In genomic region chr5:37221563-37221962, GRCm38 (mm10) we compare ENCODE assay signal across 21 mouse cellular contexts. TPM values are rescaled to one million over a fixed set of nuclear protein-coding genes. Genes with fewer than 3 reads are reported as not detected.
DNase-seq lines count a peak whose midpoint lies in the region; ATAC-seq lines count a peak whose summit lies in the region.
"Had no signal": no experiment of that assay in that cellular context is flagged by ENCODE, and none has a peak within 500 bp of the region (broad histone marks: within the 10 kb centered on the region; RNA-seq: fewer than 3 reads in every experiment).

No protein-coding gene starts in this region.

- H3K9ac ChIP-seq in forebrain, embryonic 12.5 days, result no peak overlapping the region
- H3K9ac ChIP-seq in forebrain, embryonic 15.5 days (replicated peaks), result no peak overlapping the region
- no peak overlapping the region for H3K9ac ChIP-seq in neural tube, embryonic 11.5 days (ENCODE audit: low read length)
- H3K9ac ChIP-seq in midbrain, embryonic 15.5 days, result no peak overlapping the region
- H3K9ac ChIP-seq: liver, embryonic 14.5 days; lung, embryonic 15.5 days; stomach, embryonic 15.5 days had no signal

- H3K27me3 ChIP-seq in forebrain, embryonic 12.5 days, result 0 out of 2 replicates have a peak, but pooled peaks cover 5% of the 10 kb centered on the region
- H3K27me3 ChIP-seq in forebrain, embryonic 15.5 days, result no peaks in the 10 kb centered on the region
- no peaks in the 10 kb centered on the region for H3K27me3 ChIP-seq in neural tube, embryonic 11.5 days (ENCODE audit: control insufficient read depth, insufficient read depth, low read length)
- no peaks in the 10 kb centered on the region for H3K27me3 ChIP-seq in midbrain, embryonic 15.5 days (replicated peaks)
- H3K27me3 ChIP-seq: lung, embryonic 15.5 days; stomach, embryonic 15.5 days had no signal

- H3K9me3 ChIP-seq in forebrain, embryonic 12.5 days, result no peaks in the 10 kb centered on the region
- H3K9me3 ChIP-seq in forebrain, embryonic 15.5 days, result no peaks in the 10 kb centered on the region
- H3K9me3 ChIP-seq in neural tube, embryonic 11.5 days (ENCODE audit: control insufficient read depth, low read length), result no peaks in the 10 kb centered on the region
- H3K9me3 ChIP-seq in midbrain, embryonic 15.5 days, result no peaks in the 10 kb centered on the region
- H3K9me3 ChIP-seq: heart, embryonic 10.5 days; lung, embryonic 15.5 days; stomach, embryonic 15.5 days had no signal

- peaks cover 10% of the 10 kb centered on the region; the same call in 1 of the 2 replicates for H3K4me1 ChIP-seq in forebrain, embryonic 12.5 days
- H3K4me1 ChIP-seq in forebrain, embryonic 15.5 days, result no peaks in the 10 kb centered on the region
- H3K4me1 ChIP-seq in neural tube, embryonic 11.5 days (ENCODE audit: control insufficient read depth, insufficient read depth, low read length), result peaks cover 14% of the 10 kb centered on the region
- H3K4me1 ChIP-seq in midbrain, embryonic 15.5 days, result no peaks in the 10 kb centered on the region; the same call in 1 of the 2 replicates
- H3K4me1 ChIP-seq: heart, embryonic 10.5 days; lung, embryonic 15.5 days; stomach, embryonic 15.5 days had no signal

- H3K27ac ChIP-seq in forebrain, embryonic 12.5 days, result no peak overlapping the region
- no peak overlapping the region for H3K27ac ChIP-seq in forebrain, embryonic 15.5 days (replicated peaks)
- peak overlapping the region; percentile 77 for H3K27ac ChIP-seq in neural tube, embryonic 11.5 days (ENCODE audit: low read depth, low read length)
- no peak overlapping the region for H3K27ac ChIP-seq in midbrain, embryonic 15.5 days
- H3K27ac ChIP-seq: heart, embryonic 10.5 days; kidney, postnatal 0 days; liver, embryonic 14.5 days; lung, embryonic 15.5 days; stomach, embryonic 15.5 days had no signal

- 37% methylated on average over 6 of the region's 6 CpGs for WGBS in forebrain, embryonic 12.5 days
- WGBS in forebrain, embryonic 15.5 days, result 38% methylated on average over 6 of the region's 6 CpGs
- WGBS in neural tube, embryonic 11.5 days, result 49% methylated on average over 6 of the region's 6 CpGs
- WGBS in midbrain, embryonic 15.5 days, result 41% methylated on average over 6 of the region's 6 CpGs

- no peaks in the 10 kb centered on the region for H3K36me3 ChIP-seq in forebrain, embryonic 12.5 days (replicated peaks)
- no peaks in the 10 kb centered on the region for H3K36me3 ChIP-seq in forebrain, embryonic 15.5 days
- H3K36me3 ChIP-seq in neural tube, embryonic 11.5 days (ENCODE audit: control insufficient read depth, insufficient read depth, low read length), result no peaks in the 10 kb centered on the region
- no peaks in the 10 kb centered on the region for H3K36me3 ChIP-seq in midbrain, embryonic 15.5 days (replicated peaks)
- H3K36me3 ChIP-seq: heart, embryonic 10.5 days; lung, embryonic 15.5 days; stomach, embryonic 15.5 days had no signal

- no peak overlapping the region for H3K4me3 ChIP-seq in forebrain, embryonic 12.5 days (replicated peaks)
- H3K4me3 ChIP-seq in forebrain, embryonic 15.5 days, result no peak overlapping the region
- no peak overlapping the region for H3K4me3 ChIP-seq in neural tube, embryonic 11.5 days (ENCODE audit: low read depth, low read length)
- no peak overlapping the region for H3K4me3 ChIP-seq in midbrain, embryonic 15.5 days
- H3K4me3 ChIP-seq: heart, embryonic 10.5 days; lung, embryonic 15.5 days; stomach, embryonic 15.5 days had no signal

- 0 out of 2 replicates have a peak, but pooled peaks have one; percentile 57 for ATAC-seq in forebrain, embryonic 12.5 days (ENCODE audit: low FRiP score)
- ATAC-seq in forebrain, embryonic 15.5 days (replicated peaks), result no peak
- peak; percentile 82 for ATAC-seq in neural tube, embryonic 11.5 days (ENCODE audit: insufficient read depth, low FRiP score, low TSS enrichment)
- ATAC-seq in midbrain, embryonic 15.5 days (replicated peaks), result 0 out of 2 replicates have a peak, but pooled peaks have one; percentile 4

- no peak overlapping the region for H3K4me2 ChIP-seq in forebrain, embryonic 12.5 days
- H3K4me2 ChIP-seq in forebrain, embryonic 15.5 days (replicated peaks), result no peak overlapping the region
- no peak overlapping the region for H3K4me2 ChIP-seq in neural tube, embryonic 11.5 days (ENCODE audit: low read depth)
- H3K4me2 ChIP-seq in midbrain, embryonic 15.5 days, result no peak overlapping the region
- H3K4me2 ChIP-seq: lung, embryonic 15.5 days; stomach, embryonic 15.5 days had no signal

- DNase-seq in neural tube, embryonic 11.5 days (ENCODE audit: low spot score), result peak; percentile 59
- no peak for DNase-seq in neural tube, embryonic 10.5 days (ENCODE audit: extremely low spot score, low spot score)
- no peak for DNase-seq in lung, postnatal 25 days (ENCODE audit: low spot score)
- DNase-seq in gastrocnemius, postnatal 25 days, result no peak
- DNase-seq: adrenal gland, postnatal 36 days; cerebellum, adult 18-20 months; cerebellum, postnatal 25 days; gastrocnemius, postnatal 36 days; kidney, adult 18-20 months; retina, postnatal 1 day; thymus, adult 18-20 months; thymus, postnatal 4 days had no signal

RNA-seq across cellular contexts. Expression of gene Crmp1, which starts 20.2 kb away (rescaled TPM):
- 352 and 405 TPM in 2 replicates for polyA plus RNA-seq in forebrain, embryonic 12.5 days (2016; fragmentation: Nextera tagmentation; extraction: Ambion mirVana)
- 790 and 813 TPM in 2 replicates for polyA plus RNA-seq in forebrain, embryonic 15.5 days (2015; fragmentation: Nextera tagmentation; extraction: Ambion mirVana)
- polyA plus RNA-seq in neural tube, embryonic 11.5 days (2014; fragmentation: Nextera tagmentation; extraction: Ambion mirVana), result 472 and 565 TPM in 2 replicates
- 945 and 977 TPM in 2 replicates for polyA plus RNA-seq in midbrain, embryonic 15.5 days (2015; fragmentation: Nextera tagmentation; extraction: Ambion mirVana)
- under 1 TPM in 1 of 2 experiments, not detected in 1; 0.19 TPM for total RNA-seq in gastrocnemius, postnatal 25 days (2021)
- total RNA-seq: MEL had no signal
